Mouse (Mus musculus): Measurements from ENCODE around the gene Prr7.

Prr7 gene

DNA sequence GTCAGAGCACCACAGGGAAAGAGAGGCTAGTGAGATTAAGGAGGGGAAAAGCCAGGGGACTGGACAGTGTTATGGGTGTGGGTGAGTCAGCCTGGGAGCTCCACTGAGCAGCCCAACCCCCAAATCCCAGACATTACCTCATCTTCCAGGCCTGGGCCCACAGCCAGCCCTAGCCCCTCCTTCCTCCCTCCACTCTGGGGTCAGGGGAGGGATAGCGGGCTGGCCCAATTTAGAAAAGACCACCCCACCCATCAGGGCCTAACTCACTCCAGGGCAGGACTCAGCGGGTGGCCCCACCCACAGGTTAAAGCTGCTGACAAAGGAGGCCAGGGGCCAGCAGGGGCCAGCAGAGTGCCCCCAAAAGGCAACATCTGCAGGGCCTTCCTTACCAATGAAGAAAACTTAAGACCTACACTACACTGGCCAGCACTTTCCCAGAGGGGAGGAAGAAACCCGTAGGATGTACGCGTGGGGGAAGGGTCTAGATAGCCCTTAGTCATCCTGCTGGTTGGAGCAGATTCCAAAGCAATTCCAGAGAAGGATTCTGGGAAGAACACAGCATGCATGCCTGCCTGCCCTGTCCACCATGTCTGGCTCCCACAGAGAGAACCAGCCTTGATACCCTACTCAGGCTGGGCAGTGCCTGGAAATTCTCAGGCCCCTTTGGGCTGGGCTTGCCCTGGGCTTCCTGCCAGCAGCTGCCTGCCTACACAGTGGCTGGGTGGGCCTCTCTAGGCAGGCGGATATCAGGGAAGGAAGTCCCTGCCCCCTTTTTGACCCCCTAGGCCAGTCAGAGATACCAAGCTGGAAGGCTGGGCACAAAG lies 46.8 kb downstream of the Prr7 start:
- peak; percentile 63 for DNase-seq

DNA sequence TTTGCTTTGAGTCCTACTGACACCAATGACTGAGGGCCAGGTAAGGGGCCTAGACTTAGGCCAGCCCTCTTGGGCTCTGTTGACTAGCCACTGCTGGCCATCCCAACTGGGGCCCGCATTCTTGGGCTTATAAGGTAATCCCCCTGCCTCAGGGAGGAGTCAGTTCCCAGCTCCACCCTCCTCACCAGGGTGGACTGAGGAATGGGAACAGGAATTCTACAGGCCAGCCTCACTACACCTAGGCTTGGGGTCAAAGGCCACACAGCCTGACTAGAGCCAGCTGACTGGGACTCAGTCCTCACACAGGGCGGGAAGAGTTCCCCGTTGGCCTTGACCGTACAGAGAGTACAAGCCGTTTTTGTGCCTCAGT lies 47.4 kb downstream of the Prr7 start:
- no peak for DNase-seq

DNA sequence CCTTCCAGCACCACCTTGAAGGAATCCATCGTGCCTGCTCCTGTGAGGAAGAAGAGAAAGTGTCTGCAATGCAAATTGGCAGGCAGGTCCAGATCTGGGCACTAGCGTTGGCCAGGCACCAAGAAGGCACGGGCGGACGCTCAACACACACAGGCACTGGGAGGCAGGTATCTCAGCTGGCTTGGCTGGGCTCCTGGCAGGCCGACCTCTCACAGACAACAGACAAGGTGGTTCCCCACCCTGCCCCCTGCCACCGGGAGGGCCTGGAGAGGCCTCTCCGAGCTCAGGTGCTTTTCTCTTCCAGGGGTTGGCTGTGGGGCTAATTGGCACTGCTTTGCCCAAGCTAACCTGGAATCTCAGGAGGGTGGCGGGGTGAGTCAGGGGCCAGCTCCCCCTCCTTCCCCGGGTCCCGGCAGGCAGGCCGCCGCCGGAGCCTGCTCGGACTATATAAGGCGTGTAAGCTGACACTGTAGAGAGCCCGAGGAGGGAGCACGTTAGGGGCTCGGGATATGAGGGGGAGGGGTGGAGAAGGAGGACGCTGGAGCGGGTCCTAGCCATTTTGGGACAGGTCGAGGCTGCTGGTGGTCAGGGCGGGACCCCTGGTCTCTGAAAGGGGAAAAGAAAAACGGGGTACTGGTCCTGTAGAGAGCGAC lies 48.4 kb downstream of the Prr7 start:
- peak; percentile 72 for DNase-seq

DNA sequence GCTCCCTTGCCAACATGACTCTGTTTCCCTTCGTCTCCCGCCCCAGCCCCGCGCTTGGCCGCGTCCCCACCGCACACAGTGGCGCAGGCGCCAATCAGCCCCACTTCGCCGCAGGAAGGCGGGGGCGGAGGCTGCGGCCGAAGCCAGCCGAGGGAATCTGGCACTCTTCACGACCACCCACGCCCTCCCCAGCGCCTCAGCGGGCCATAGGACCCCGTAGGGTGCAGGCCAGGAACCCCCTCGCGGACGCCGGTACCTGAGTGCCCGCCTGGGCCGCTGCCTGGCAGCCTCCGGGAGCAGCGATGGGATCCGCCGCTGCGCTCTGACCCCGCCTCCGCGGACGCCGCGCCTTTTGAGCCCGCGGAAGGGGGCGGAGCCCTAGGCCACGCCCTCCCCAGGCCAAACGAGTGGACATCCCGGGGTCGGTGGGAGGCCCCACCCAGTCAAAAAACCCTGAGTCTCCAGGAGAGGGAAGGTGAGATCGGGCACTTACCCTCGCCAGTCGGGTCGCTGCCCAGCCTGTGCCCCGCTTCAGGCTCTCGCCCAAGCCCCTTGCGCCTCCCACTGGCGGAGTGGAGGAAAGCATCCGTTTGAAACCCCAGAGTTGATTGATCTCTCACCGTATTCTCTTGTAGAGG lies 49.2 kb downstream of the Prr7 start, which contains the start of gene Pdlim7:
Gene Pdlim7 (minus strand): TSS at position 566 of the 638 bp plus-strand sequence.
- peak; percentile 95 for DNase-seq

DNA sequence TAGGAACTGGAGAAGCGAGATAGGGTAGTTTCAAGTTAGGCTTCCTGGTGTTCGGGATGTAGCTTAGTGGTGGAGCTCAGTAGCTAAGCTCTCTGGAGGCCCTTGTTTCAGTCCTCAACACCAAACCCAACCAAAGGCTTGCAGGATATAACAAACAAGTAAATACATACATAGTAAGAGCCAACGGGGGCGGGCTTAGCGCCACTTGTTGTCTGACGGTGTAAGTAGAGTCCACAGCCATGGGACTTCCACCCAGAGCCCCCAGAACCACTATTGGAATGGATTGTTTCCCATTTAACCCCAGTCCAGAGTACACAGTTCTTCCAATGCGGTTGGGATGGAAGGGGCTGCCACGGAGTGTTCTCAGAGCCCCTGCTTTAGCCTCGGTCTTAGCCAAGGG lies 49.8 kb downstream of the Prr7 start:
- DNase-seq: no peak

DNA sequence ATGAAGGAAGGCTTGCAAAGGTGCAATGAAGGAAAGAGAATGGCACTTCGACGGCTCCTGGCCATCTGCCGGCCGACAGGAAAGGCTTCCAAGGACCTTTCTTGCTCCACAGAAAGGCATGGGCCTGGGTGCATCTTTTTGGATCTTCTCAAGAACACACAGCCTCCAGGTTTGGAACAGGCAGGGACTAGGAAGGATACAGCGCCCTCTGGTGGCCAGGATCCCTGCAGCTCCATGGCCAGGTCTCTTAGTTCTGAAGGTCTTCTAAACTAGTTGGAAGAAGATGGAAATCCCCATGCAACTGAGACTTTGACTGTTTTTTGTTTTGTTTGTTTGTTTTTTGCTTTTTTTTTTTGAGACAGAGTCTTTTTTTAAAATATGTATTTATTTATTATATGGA lies 52.9 kb downstream of the Prr7 start:
- peak; percentile 91 for DNase-seq

DNA sequence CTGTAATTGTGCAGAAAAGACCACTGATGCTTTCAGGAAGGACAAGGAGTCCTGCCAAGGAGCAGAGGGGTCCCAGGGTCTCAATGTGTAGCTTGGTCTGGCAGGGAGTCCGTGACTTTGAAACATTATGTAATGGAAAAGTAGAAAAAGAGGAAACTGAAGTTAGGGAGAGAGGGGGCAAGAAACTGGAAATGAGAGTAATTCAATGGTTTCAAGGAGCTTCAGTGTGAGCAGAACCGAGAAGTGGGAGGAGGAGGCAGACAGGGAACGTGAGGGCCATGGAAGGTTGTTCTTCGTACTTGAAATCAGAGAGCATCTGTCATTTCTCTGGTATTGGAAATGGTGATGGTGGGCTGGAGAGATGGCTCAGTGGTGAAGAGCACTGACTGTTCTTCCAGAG lies 55.5 kb downstream of the Prr7 start:
- no peak for DNase-seq

DNA sequence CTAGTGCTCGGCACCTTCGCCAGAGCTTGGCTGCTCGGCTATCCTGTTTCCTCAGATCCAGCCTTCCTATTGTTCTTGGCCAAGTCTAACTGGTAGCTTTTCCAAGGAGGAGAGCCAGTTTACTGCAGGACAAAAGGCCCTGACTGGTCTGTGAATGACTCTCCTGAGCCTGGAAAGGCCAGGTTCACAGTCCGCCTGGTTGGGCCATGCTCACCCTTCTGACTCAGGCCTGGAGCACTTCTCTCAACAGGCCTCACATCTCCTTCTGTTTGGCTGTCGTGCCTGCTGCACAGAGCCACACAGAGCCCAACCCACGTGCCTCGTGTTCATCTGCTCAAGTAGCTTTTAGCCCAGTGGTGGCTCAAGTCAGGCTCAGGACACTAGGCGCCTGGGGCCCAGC lies 58.7 kb downstream of the Prr7 start:
- no peak for DNase-seq

Measured in kidney, adult 18-20 months (tissue).